Mouse (Mus musculus) kidney, postnatal 0 days (tissue): ENCODE measurements around the gene Trpv2. TPM values are rescaled to one million over a fixed set of nuclear protein-coding genes. Genes with fewer than 3 reads are reported as not detected.

Experiments used
- ATAC-seq: fragments of 200-750 bp; cut with Nextera tagmentation; replicated peaks from 2 replicates; pipeline ENCODE4 v1.8.0; 2017; ENCODE audit warnings: low read depth, moderate number of reproducible peaks, moderate TSS enrichment, moderate library complexity; ENCODE audit not compliant: low FRiP score
- DNase-seq: peaks from one replicate; pipeline ENCODE4 v3.0.0-alpha.2; 2016; ENCODE audit warnings: low spot score
- H3K27ac ChIP-seq: fragments of 300-500 bp; sonication (generic); 2 replicates; pipeline ENCODE4 v1.5.1; 2014; ENCODE audit warnings: mild to moderate bottlenecking
- H3K27me3 ChIP-seq: fragments of 300-500 bp; sonication (generic); 2 replicates; pipeline ENCODE4 v1.6.1; 2014; ENCODE audit warnings: low read length, mixed read lengths; ENCODE audit not compliant: insufficient read depth
- H3K36me3 ChIP-seq: fragments of 300-500 bp; sonication (generic); 2 replicates; pipeline ENCODE4 v1.6.1; 2014; ENCODE audit warnings: low read length, mixed read lengths; ENCODE audit not compliant: insufficient read depth
- H3K4me1 ChIP-seq: fragments of 300-500 bp; sonication (generic); replicated peaks from 2 replicates; pipeline ENCODE4 v1.6.1; 2014; ENCODE audit warnings: antibody characterized with exemption, low read length, mixed read lengths; ENCODE audit not compliant: insufficient read depth
- H3K4me2 ChIP-seq: fragments of 300-500 bp; sonication (generic); 2 replicates; pipeline ENCODE4 v1.6.1; 2014; ENCODE audit warnings: mild to moderate bottlenecking, low read length, moderate library complexity, mixed read lengths
- H3K4me3 ChIP-seq: fragments of 300-500 bp; sonication (generic); replicated peaks from 2 replicates; pipeline ENCODE4 v1.5.1; 2014; ENCODE audit warnings: low read depth, low read length
- H3K9ac ChIP-seq: fragments of 300-500 bp; sonication (generic); 2 replicates; pipeline ENCODE4 v1.6.1; 2014; ENCODE audit warnings: low read depth, low read length
- H3K9me3 ChIP-seq: fragments of 300-500 bp; sonication (generic); replicated peaks from 2 replicates; pipeline ENCODE4 v1.6.1; 2016; ENCODE audit warnings: low read length, inconsistent platforms, mixed read lengths
- CTCF ChIP-seq: IDR thresholded peaks from 2 replicates; pipeline ENCODE4 v1.5.1; 2016; ENCODE audit warnings: antibody characterized with exemption, low read depth, mild to moderate bottlenecking, moderate library complexity
- WGBS: fragments of 180-500 bp; shearing (Covaris S2); extraction: QIAGEN DNeasy Blood & Tissue Kit; methylation state at CpG from one replicate; pipeline ENCODE4 v1.1.7; 2014; 5-methylcytosine and 5-hydroxymethylcytosine counted together
- polyA plus RNA-seq: library from polyadenylated mRNA; unstranded; fragments of >200 nt; fragmentation: Nextera tagmentation; extraction: Ambion mirVana; gene quantifications from 2 replicates; pipeline ENCODE4 v1.2.1, GENCODE M21; 2015

Trpv2 gene
- 1.7 and 2.4 TPM in 2 replicates for polyA plus RNA-seq

DNA sequence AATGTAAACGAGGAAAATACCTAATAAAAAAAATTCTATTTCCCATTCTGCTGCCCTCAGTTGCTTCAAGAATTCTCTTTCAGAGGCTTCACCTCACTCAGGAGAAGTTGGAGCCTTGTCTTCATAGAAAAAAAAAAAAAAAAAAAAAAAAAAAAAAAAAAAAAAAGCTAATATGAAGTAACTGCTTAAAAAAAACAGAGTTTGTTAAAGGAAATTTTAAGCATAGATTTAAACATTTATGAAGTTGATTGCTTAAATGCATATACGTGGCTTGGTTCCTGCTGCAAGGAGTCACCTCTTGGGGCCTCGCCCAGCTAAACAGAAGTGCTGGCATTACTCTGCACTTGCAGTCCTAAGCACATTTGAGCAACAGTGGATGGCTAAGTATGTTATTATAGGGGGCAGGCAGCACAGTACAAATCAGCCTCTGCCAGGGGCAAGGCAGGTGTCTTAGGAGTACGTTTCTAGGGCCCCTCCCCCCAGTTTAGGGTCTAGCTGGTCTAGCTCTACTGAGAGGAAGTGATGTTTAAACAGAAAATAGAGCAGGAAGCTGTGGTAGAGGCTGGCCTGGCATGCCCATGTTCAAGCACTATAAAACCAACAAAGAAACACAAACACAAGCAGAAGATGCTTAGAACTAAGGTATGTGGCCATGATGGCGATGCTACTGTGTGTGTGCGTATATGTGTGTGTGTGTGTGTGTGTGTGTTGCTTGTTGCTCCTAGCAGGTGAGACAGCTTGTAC is at the start of gene Trpv2:
Gene Trpv2 (plus strand): TSS at position 528 of the 744 bp plus-strand sequence.
- Histone ChIP-seq H3K4me2 (peak within 1 kb of the TSS; percentile 85), H3K9ac (no peak within 1 kb of the TSS), H3K27me3 (no peaks in the 10 kb centered on the region), H3K27ac (no peak within 1 kb of the TSS), H3K9me3 (no peaks in the 10 kb centered on the region), H3K4me1 (no peaks in the 10 kb centered on the region), H3K36me3 (no peaks in the 10 kb centered on the region), H3K4me3 (peak within 1 kb of the TSS; percentile 48)
- TF ChIP-seq CTCF, result no peak
- 75% methylated on average over 6 of the region's 6 CpGs for WGBS
- ATAC-seq, result no peak
- no peak for DNase-seq

DNA sequence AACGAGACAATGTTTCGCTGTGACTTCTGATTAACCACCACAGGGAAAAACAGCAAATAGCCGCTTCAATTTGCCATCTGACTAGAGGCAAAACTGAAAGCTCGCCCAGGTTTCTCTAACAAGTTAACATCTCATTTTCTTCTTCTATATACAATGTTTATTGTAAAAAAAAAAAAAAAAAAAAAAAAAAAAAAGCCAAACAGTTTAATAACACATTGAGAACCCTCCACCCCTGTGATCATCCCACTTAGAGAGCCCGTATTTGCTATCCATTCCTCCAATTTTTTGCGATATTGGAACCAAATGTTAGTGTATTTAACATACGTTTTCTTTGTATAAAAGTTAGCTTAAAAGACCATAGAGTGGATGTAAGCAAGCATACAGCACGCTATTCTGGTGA is 37.2 kb upstream of the Trpv2 start:
- peak overlapping the region; percentile 97; the same call in 1 of the 2 replicates for H3K4me2 ChIP-seq

DNA sequence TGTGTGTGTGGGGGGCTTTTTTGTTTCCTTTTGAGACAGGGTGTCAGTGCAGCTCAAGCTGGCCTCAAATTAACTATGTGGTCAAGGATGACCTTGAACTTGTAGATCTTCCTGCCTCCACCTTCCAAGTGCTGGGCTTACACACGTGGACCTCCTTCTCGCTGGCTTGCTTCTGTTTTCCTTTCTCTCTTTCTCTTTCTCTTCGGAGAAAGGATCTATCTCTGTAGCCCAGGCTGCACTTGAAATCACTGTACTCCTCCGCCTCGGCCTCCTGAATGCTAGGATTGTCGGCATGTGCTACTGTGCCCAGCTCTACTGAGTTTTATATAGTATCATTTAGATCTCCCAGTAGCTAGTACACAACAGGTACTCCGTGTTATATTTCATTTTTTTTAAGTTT is 36.7 kb upstream of the Trpv2 start:
- 32% methylated on average over 7 of the region's 7 CpGs for whole genome bisulfite sequencing
- DNase-seq (peak; percentile 30), ATAC-seq (no peak)
- Histone ChIP-seq H3K27ac (no peak overlapping the region), H3K4me2 (peak overlapping the region; percentile 97; the same call in 1 of the 2 replicates), H3K4me1 (no peaks in the 10 kb centered on the region), H3K9me3 (no peaks in the 10 kb centered on the region), H3K36me3 (no peaks in the 10 kb centered on the region), H3K27me3 (no peaks in the 10 kb centered on the region), H3K9ac (no peak overlapping the region), H3K4me3 (no peak overlapping the region)
- TF ChIP-seq CTCF, result no peak

More for the DNA sequence above, 37.2 kb upstream of the Trpv2 start:
- Histone ChIP-seq H3K9me3 (no peaks in the 10 kb centered on the region), H3K4me3 (no peak overlapping the region), H3K36me3 (no peaks in the 10 kb centered on the region), H3K27me3 (no peaks in the 10 kb centered on the region), H3K9ac (no peak overlapping the region), H3K27ac (no peak overlapping the region), H3K4me1 (no peaks in the 10 kb centered on the region)
- no peak for DNase-seq
- ATAC-seq, result no peak
- 87% methylated on average over 8 of the region's 8 CpGs for WGBS
- TF ChIP-seq CTCF, result no peak

DNA sequence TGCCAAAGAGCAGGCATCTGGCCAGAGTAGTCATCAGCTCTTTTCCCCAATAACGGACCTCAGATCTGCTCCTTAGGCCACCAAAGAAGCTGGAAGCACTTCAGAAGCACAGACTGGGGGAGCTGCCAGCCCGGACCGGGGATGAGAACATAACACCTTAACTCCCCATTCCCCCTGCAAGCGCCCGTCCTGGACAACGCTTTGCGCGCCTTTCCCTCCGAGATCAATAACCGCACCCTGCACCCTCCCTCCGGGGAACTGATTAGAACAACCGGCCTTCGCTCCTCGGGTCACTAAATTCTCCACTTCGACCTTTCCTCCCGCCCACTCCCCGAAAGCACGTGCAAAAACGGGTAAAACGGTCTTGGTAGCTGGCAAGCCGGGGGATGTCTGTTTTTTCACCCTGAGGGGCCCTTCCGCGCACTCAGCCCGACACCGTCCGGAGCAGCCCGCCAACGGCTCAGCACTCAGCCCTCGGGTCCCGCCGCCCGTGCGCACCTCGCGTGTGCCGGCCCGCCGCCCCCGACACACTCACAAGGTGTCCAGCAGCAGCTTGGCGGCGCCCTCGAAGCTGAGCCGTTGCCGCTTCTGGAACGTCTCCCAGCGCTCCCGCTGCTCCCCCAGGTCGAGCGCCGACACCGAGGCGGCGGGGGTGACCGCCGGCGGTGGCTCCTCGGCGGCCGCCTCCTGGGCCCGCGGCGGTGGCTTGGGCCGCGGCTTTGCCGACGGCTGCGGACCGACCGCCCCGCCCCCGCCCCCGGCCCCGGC is 35.8 kb upstream of the Trpv2 start:
- Histone ChIP-seq H3K27ac (peak overlapping the region; percentile 72), H3K36me3 (no peaks in the 10 kb centered on the region), H3K4me3 (peak overlapping the region; percentile 80), H3K9ac (peak overlapping the region; percentile 86), H3K4me1 (no peaks in the 10 kb centered on the region), H3K27me3 (no peaks in the 10 kb centered on the region), H3K4me2 (peak overlapping the region; percentile 97), H3K9me3 (no peaks in the 10 kb centered on the region)
- TF ChIP-seq CTCF, result no peak
- peak; percentile 56 for DNase-seq
- WGBS, result under 1% methylated on average over 65 of the region's 73 CpGs
- peak; percentile 78 for ATAC-seq

DNA sequence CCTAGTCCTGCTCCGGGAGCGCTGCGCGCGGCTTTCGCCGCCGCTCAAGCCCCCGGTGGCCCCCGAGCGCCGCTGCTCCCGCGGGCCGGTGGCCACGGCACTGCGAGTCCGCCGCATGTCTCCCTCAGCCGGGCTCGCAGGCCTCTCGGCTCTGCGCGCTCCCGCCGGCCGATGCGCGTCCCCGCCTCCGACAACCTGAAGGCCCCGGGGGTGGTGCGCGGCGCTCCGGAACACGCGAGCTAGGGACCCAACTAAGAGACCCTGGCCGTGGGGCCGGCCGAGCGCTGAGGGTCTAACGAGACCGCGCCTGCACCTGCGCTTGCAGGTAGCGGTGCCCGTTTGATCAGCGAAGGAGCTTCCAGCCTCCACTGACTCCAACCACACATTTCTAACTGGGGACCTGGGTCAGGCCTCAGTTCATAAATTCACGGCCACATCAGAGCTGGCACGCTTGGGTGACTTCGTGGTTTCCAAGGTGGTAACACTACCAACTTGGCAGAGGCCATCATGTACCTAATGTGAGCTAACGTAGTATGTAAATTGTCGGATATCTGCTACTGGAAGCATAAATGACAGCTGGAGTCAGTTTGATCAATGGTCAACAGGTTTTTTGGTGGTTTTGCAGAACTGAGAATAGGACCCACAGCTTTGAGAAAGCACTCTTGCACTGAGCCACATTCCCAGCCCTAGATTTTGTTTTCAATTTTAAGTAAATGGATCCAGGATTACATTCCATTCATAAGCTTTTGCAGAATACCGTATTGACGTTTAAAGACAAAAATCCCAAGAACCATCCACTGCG is 35.0 kb upstream of the Trpv2 start, which contains the start of gene Cenpv:
Gene Cenpv (minus strand): TSS at position 173 of the 802 bp plus-strand sequence.
- no peaks in the 10 kb centered on the region for H3K9me3 ChIP-seq
- no peaks in the 10 kb centered on the region for H3K36me3 ChIP-seq
- H3K27ac ChIP-seq, result peak within 1 kb of the TSS; percentile 72
- peak within 1 kb of the TSS; percentile 86 for H3K9ac ChIP-seq
- WGBS, result 4% methylated on average over 55 of the region's 57 CpGs
- no peaks in the 10 kb centered on the region for H3K27me3 ChIP-seq
- no peaks in the 10 kb centered on the region for H3K4me1 ChIP-seq
- ATAC-seq, result peak; percentile 78
- H3K4me2 ChIP-seq, result peak within 1 kb of the TSS; percentile 97
- TF ChIP-seq CTCF, result no peak
- DNase-seq, result peak; percentile 66
- peak within 1 kb of the TSS; percentile 80 for H3K4me3 ChIP-seq

DNA sequence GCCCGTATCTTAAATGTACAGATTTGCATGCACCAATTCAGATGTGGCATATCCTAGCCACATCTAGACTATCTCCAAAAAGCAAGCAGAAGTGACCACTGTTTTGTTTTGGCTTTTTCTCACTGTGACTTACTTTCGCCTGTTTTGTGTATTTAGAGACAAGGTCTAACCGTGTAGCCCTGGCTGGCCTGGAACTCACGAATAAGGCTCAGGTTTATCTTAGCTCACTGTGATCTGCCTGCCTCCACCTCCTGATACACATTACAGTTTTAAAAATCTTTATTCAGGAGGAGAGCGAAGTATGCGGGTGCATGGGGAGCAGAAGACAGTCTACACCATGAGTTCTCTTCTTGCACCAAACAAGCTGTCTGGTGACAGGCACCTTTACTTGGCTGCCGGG is 34.1 kb upstream of the Trpv2 start:
- H3K4me1 ChIP-seq, result no peaks in the 10 kb centered on the region
- H3K9ac ChIP-seq, result no peak overlapping the region
- 90% methylated on average over 7 of the region's 7 CpGs for WGBS
- H3K36me3 ChIP-seq, result no peaks in the 10 kb centered on the region
- no peak for TF ChIP-seq CTCF
- H3K9me3 ChIP-seq, result no peaks in the 10 kb centered on the region
- H3K27me3 ChIP-seq, result no peaks in the 10 kb centered on the region
- no peak overlapping the region for H3K27ac ChIP-seq
- DNase-seq, result no peak
- ATAC-seq, result no peak
- no peak overlapping the region for H3K4me2 ChIP-seq
- no peak overlapping the region for H3K4me3 ChIP-seq
